In the genomic region with DNA sequence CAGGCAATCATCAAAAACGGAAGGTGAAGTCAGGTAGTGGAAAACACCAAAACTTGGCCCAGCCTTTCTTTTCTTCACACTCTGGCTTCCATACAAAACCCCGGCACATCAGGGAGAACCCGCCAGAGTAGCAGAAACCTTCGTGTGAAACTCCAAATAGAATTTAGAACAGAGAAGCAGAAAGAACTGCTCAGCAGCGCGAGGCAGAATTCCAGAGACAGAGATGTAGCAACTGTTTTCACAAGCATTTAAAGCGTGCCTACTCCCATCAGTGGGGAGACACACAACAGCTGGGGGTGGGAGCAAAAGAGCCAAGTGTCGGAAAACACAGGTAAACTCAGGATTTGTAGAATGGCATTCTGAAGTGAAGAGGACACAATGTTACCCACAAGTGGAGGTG, we compare ENCODE assay signal across 15 mouse cellular contexts. TPM values are rescaled to one million over a fixed set of nuclear protein-coding genes. Genes with fewer than 3 reads are reported as not detected.
DNase-seq lines count a peak whose midpoint lies in the region.
"Had no signal": no experiment of that assay in that cellular context is flagged by ENCODE, and none has a peak within 500 bp of the region (broad histone marks: within the 10 kb centered on the region; RNA-seq: fewer than 3 reads in every experiment).

No protein-coding gene starts in this region.

- peak; percentile 43 to 58 for DNase-seq in left cerebral cortex, postnatal 14 days (ENCODE audit: low spot score in 2 of 2)
- no peak for DNase-seq in left cerebral cortex, adult 11 months (ENCODE audit: low spot score)
- peak; percentile 36 for DNase-seq in right cerebral cortex, postnatal 25 days
- DNase-seq in right cerebral cortex, adult 18-20 months = no peak
- DNase-seq in fibroblast of lung, adult 2 months (ENCODE audit: low read depth) = peak; percentile 33
- DNase-seq in lung, postnatal 10 days = peak; percentile 44
- no peak for DNase-seq in ovary, postnatal 14 days (ENCODE audit: low spot score)
- DNase-seq: adrenal gland, adult 2 months; cerebellum, adult 8-10 months; gastrocnemius, postnatal 36 days; kidney, adult 2 months; thymus, adult 2 months had no signal

- intact Hi-C loops in left cerebral cortex, postnatal 14 days (cut with DNase I) = no loop called here

RNA-seq across cellular contexts. Expression of a gene that starts 44.7 kb away (rescaled TPM):
- total RNA-seq in left cerebral cortex, postnatal 14 days (2021) = 10 to 100 TPM; 84.5 to 96.3 TPM
- total RNA-seq: common myeloid progenitor, adult 5-6 weeks; gastrocnemius, postnatal 36 days; megakaryocyte progenitor cell, adult 5-6 weeks; monocyte, adult 5-6 weeks had no signal

Comparison
In these comparisons a context has a peak if more than half of its experiments do, and no peak if none do; other contexts are left out.
1. DNase-seq: peak in left cerebral cortex, postnatal 14 days (2 of 2), right cerebral cortex, postnatal 25 days (single experiment), fibroblast of lung, adult 2 months (single experiment) and lung, postnatal 10 days (single experiment); none in left cerebral cortex, adult 11 months (single experiment), right cerebral cortex, adult 18-20 months (single experiment) and ovary, postnatal 14 days (single experiment).